Mouse (Mus musculus) limb, embryonic 11.5 days (tissue): ENCODE results near the gene Grm8. TPM values are rescaled to one million over a fixed set of nuclear protein-coding genes. Genes with fewer than 3 reads are reported as not detected.

Source experiments
- ATAC-seq: fragments of 200-750 bp; cut with Nextera tagmentation; 2 replicates; pipeline ENCODE4 v1.8.0; 2017; ENCODE audit warnings: low read depth; ENCODE audit not compliant: insufficient number of reproducible peaks, low FRiP score, low TSS enrichment
- DNase-seq: peaks from one replicate; pipeline ENCODE4 v3.0.0-alpha.2; 2015; ENCODE audit warnings: low spot score
- H3K27ac ChIP-seq: fragments of 300-500 bp; sonication (generic); replicated peaks from 2 replicates; pipeline ENCODE4 v1.5.1; 2014; ENCODE audit warnings: low read depth, mild to moderate bottlenecking, low read length
- H3K27me3 ChIP-seq: fragments of 300-500 bp; sonication (generic); 2 replicates; pipeline ENCODE4 v1.6.1; 2014; ENCODE audit warnings: mild to moderate bottlenecking, low read length, mixed read lengths; ENCODE audit not compliant: control insufficient read depth, insufficient read depth
- H3K36me3 ChIP-seq: fragments of 300-500 bp; sonication (generic); 2 replicates; pipeline ENCODE4 v1.6.1; 2014; ENCODE audit warnings: mild to moderate bottlenecking, low read length, moderate library complexity, mixed read lengths; ENCODE audit not compliant: control insufficient read depth, insufficient read depth
- H3K4me1 ChIP-seq: fragments of 300-500 bp; sonication (generic); 2 replicates; pipeline ENCODE4 v1.6.1; 2014; ENCODE audit warnings: low read length, mixed read lengths; ENCODE audit not compliant: control insufficient read depth, insufficient read depth
- H3K4me2 ChIP-seq: fragments of 300-500 bp; sonication (generic); 2 replicates; pipeline ENCODE4 v1.6.1; 2014; ENCODE audit warnings: low read depth, mild to moderate bottlenecking, moderate library complexity; ENCODE audit not compliant: severe bottlenecking
- H3K4me3 ChIP-seq: fragments of 300-500 bp; sonication (generic); 2 replicates; pipeline ENCODE4 v1.5.1; 2014; ENCODE audit warnings: low read depth, low read length
- H3K9ac ChIP-seq: fragments of 300-500 bp; sonication (generic); 2 replicates; pipeline ENCODE4 v1.6.1; 2014; ENCODE audit warnings: mild to moderate bottlenecking, low read length
- H3K9me3 ChIP-seq: fragments of 300-500 bp; sonication (generic); 2 replicates; pipeline ENCODE4 v1.6.1; 2016; ENCODE audit warnings: low read length; ENCODE audit not compliant: control insufficient read depth
- WGBS: fragments of 180-500 bp; shearing (Covaris S2); extraction: QIAGEN DNeasy Blood & Tissue Kit; methylation state at CpG from one replicate; pipeline ENCODE4 v1.1.7; 2014; 5-methylcytosine and 5-hydroxymethylcytosine counted together
- polyA plus RNA-seq: library from polyadenylated mRNA; unstranded; fragments of >200 nt; fragmentation: Nextera tagmentation; extraction: Ambion mirVana; gene quantifications from 2 replicates; pipeline ENCODE4 v1.2.1, GENCODE M21; 2014

Grm8 gene
- polyA plus RNA-seq, 1 experiment from 2014 or later: 0.51 TPM

- DNase-seq (no peak), ATAC-seq (no peak)
- 90% methylated on average over 6 of the region's 6 CpGs for WGBS
- no peak overlapping the region for H3K4me2 ChIP-seq
- no peak overlapping the region for H3K4me3 ChIP-seq
- no peak overlapping the region for H3K27ac ChIP-seq
- no peak overlapping the region for H3K9ac ChIP-seq
- H3K9me3 ChIP-seq: no peaks in the 10 kb centered on the region
- H3K36me3 ChIP-seq: no peaks in the 10 kb centered on the region
- no peaks in the 10 kb centered on the region for H3K4me1 ChIP-seq
- H3K27me3 ChIP-seq: no peaks in the 10 kb centered on the region
Measured at GRCm38 (mm10) chr6:27809996-27810395, 325.0 kb downstream of the Grm8 start.

GRCm38 (mm10) chr6:27806741-27807140, 328.2 kb downstream of the Grm8 start:
- Histone ChIP-seq H3K27ac (no peak overlapping the region), H3K27me3 (no peaks in the 10 kb centered on the region), H3K36me3 (no peaks in the 10 kb centered on the region), H3K9ac (no peak overlapping the region), H3K4me2 (no peak overlapping the region), H3K9me3 (no peaks in the 10 kb centered on the region), H3K4me1 (no peaks in the 10 kb centered on the region), H3K4me3 (no peak overlapping the region)
- DNase-seq (no peak), ATAC-seq (no peak)

- no peaks in the 10 kb centered on the region for H3K4me1 ChIP-seq
- no peaks in the 10 kb centered on the region for H3K36me3 ChIP-seq
- no peak overlapping the region for H3K9ac ChIP-seq
- no peak overlapping the region for H3K27ac ChIP-seq
- no peak overlapping the region for H3K4me3 ChIP-seq
- H3K4me2 ChIP-seq: no peak overlapping the region
- WGBS: 66% methylated on average over 6 of the region's 6 CpGs
- H3K27me3 ChIP-seq: no peaks in the 10 kb centered on the region
- DNase-seq: no peak
- ATAC-seq: no peak
- no peaks in the 10 kb centered on the region for H3K9me3 ChIP-seq
Measured at GRCm38 (mm10) chr6:27800881-27801572, 334.0 kb downstream of the Grm8 start.

DNA sequence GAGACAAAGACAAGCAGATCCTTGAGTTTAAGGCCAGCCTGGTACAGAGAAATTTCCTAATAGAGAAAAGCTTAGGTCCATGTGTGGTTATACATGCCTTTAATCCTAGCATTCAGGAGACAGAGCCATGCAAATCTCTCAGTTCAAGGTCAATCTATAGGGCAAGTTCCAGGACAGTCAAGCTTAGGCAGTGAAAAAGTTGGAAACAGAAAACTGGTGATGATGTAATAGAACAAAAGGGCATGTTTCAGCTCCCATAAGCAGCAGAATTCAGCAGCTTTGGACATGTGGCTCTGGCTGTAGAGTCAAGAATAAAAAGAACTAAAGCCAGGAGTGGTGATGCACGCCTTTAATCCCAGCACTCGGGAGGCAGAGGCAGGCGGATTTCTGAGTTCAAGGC, 336.2 kb downstream of the Grm8 start:
- ATAC-seq (no peak), DNase-seq (no peak)
- Histone ChIP-seq H3K27me3 (no peaks in the 10 kb centered on the region), H3K4me2 (no peak overlapping the region), H3K9me3 (no peaks in the 10 kb centered on the region), H3K27ac (no peak overlapping the region), H3K9ac (no peak overlapping the region), H3K4me1 (no peaks in the 10 kb centered on the region), H3K4me3 (no peak overlapping the region), H3K36me3 (no peaks in the 10 kb centered on the region)
- 93% methylated on average over 3 of the region's 3 CpGs for WGBS

DNA sequence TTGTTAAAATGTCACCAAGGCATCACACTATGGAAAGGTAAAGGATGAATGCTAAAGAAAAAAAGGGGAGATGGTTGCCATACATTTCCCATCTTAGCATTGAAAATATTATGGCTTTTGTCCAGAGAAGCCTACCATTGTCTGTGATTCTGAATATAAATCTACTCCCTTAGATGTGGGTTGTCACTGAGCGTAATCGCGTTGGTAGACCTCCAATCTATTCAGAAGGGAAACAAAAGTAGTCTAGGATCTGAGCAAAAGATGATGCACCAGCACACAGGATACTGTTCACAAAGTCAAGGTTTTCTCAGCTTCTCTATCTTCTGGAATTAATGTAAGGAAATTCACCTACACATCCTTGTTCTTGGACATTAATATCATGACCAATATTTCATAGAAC, 345.4 kb downstream of the Grm8 start:
- Histone ChIP-seq H3K9me3 (no peaks in the 10 kb centered on the region), H3K27ac (no peak overlapping the region), H3K27me3 (no peaks in the 10 kb centered on the region), H3K4me3 (no peak overlapping the region), H3K4me1 (no peaks in the 10 kb centered on the region), H3K4me2 (no peak overlapping the region), H3K9ac (no peak overlapping the region), H3K36me3 (no peaks in the 10 kb centered on the region)
- ATAC-seq (no peak), DNase-seq (no peak)
- 91% methylated on average over 3 of the region's 3 CpGs for WGBS

- Histone ChIP-seq H3K9ac (no peak overlapping the region), H3K27ac (no peak overlapping the region), H3K4me1 (no peaks in the 10 kb centered on the region), H3K27me3 (no peaks in the 10 kb centered on the region), H3K9me3 (no peaks in the 10 kb centered on the region), H3K36me3 (no peaks in the 10 kb centered on the region), H3K4me3 (no peak overlapping the region), H3K4me2 (no peak overlapping the region)
- no peak for DNase-seq
- no peak for ATAC-seq
- 78% methylated on average over 4 of the region's 4 CpGs for WGBS
Measured at GRCm38 (mm10) chr6:27789151-27789550, 345.8 kb downstream of the Grm8 start.

- WGBS: 92% methylated on average over 1 of the region's 1 CpGs
Measured at GRCm38 (mm10) chr6:27782251-27782650, 352.7 kb downstream of the Grm8 start.

GRCm38 (mm10) chr6:27781371-27781770, 353.6 kb downstream of the Grm8 start:
- no peak overlapping the region for H3K27ac ChIP-seq
- no peak for ATAC-seq
- H3K4me3 ChIP-seq: no peak overlapping the region
- H3K36me3 ChIP-seq: no peaks in the 10 kb centered on the region
- H3K4me2 ChIP-seq: no peak overlapping the region
- 86% methylated on average over 3 of the region's 3 CpGs for WGBS
- no peak for DNase-seq
- no peaks in the 10 kb centered on the region for H3K9me3 ChIP-seq
- H3K27me3 ChIP-seq: no peaks in the 10 kb centered on the region
- no peaks in the 10 kb centered on the region for H3K4me1 ChIP-seq
- no peak overlapping the region for H3K9ac ChIP-seq

More at GRCm38 (mm10) chr6:27782251-27782650, 352.7 kb downstream of the Grm8 start:
- no peaks in the 10 kb centered on the region for H3K27me3 ChIP-seq
- no peaks in the 10 kb centered on the region for H3K36me3 ChIP-seq
- DNase-seq: no peak
- H3K9me3 ChIP-seq: no peaks in the 10 kb centered on the region
- H3K4me1 ChIP-seq: no peaks in the 10 kb centered on the region
- no peak overlapping the region for H3K4me2 ChIP-seq
- no peak overlapping the region for H3K4me3 ChIP-seq
- no peak overlapping the region for H3K9ac ChIP-seq
- no peak overlapping the region for H3K27ac ChIP-seq
- ATAC-seq: no peak
